Mouse (Mus musculus) kidney, postnatal 0 days (tissue): ENCODE measurements around the gene Atp1a1. TPM values are rescaled to one million over a fixed set of nuclear protein-coding genes. Genes with fewer than 3 reads are reported as not detected.

Source experiments
- ATAC-seq: fragments of 200-750 bp; cut with Nextera tagmentation; replicated peaks from 2 replicates; pipeline ENCODE4 v1.8.0; 2017; ENCODE audit warnings: low read depth, moderate number of reproducible peaks, moderate TSS enrichment, moderate library complexity; ENCODE audit not compliant: low FRiP score
- DNase-seq: peaks from one replicate; pipeline ENCODE4 v3.0.0-alpha.2; 2016; ENCODE audit warnings: low spot score
- H3K27ac ChIP-seq: fragments of 300-500 bp; sonication (generic); 2 replicates; pipeline ENCODE4 v1.5.1; 2014; ENCODE audit warnings: mild to moderate bottlenecking
- H3K27me3 ChIP-seq: fragments of 300-500 bp; sonication (generic); 2 replicates; pipeline ENCODE4 v1.6.1; 2014; ENCODE audit warnings: low read length, mixed read lengths; ENCODE audit not compliant: insufficient read depth
- H3K36me3 ChIP-seq: fragments of 300-500 bp; sonication (generic); 2 replicates; pipeline ENCODE4 v1.6.1; 2014; ENCODE audit warnings: low read length, mixed read lengths; ENCODE audit not compliant: insufficient read depth
- H3K4me1 ChIP-seq: fragments of 300-500 bp; sonication (generic); replicated peaks from 2 replicates; pipeline ENCODE4 v1.6.1; 2014; ENCODE audit warnings: antibody characterized with exemption, low read length, mixed read lengths; ENCODE audit not compliant: insufficient read depth
- H3K4me2 ChIP-seq: fragments of 300-500 bp; sonication (generic); 2 replicates; pipeline ENCODE4 v1.6.1; 2014; ENCODE audit warnings: mild to moderate bottlenecking, low read length, moderate library complexity, mixed read lengths
- H3K4me3 ChIP-seq: fragments of 300-500 bp; sonication (generic); replicated peaks from 2 replicates; pipeline ENCODE4 v1.5.1; 2014; ENCODE audit warnings: low read depth, low read length
- H3K9ac ChIP-seq: fragments of 300-500 bp; sonication (generic); 2 replicates; pipeline ENCODE4 v1.6.1; 2014; ENCODE audit warnings: low read depth, low read length
- H3K9me3 ChIP-seq: fragments of 300-500 bp; sonication (generic); replicated peaks from 2 replicates; pipeline ENCODE4 v1.6.1; 2016; ENCODE audit warnings: low read length, inconsistent platforms, mixed read lengths
- CTCF ChIP-seq: IDR thresholded peaks from 2 replicates; pipeline ENCODE4 v1.5.1; 2016; ENCODE audit warnings: antibody characterized with exemption, low read depth, mild to moderate bottlenecking, moderate library complexity
- whole genome bisulfite sequencing: fragments of 180-500 bp; shearing (Covaris S2); extraction: QIAGEN DNeasy Blood & Tissue Kit; methylation state at CpG from one replicate; pipeline ENCODE4 v1.1.7; 2014; 5-methylcytosine and 5-hydroxymethylcytosine counted together
- polyA plus RNA-seq: library from polyadenylated mRNA; unstranded; fragments of >200 nt; fragmentation: Nextera tagmentation; extraction: Ambion mirVana; gene quantifications from 2 replicates; pipeline ENCODE4 v1.2.1, GENCODE M21; 2015

Atp1a1 gene
- polyA plus RNA-seq, 1 experiment from 2014 or later: 809 TPM

DNA sequence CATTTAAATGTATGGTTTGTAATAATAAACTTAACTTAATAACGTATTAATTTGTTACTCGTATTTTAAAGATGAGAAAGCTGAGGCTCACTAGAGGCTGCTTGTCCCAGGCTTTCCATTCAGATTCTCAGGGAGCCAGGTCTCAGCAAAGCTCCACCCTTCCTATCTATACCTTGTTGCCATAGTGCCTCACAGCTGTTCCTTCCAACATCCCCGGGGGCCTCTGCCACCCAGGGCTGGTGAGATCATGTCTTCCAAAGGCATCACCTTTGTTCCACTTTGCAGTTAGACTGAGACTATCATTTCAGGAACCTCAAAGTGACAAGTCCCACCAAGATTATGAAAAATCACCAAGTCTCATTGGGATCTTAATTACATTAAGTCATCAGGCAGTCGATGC lies 63.9 kb downstream of the Atp1a1 start:
- Histone ChIP-seq H3K4me3 (no peak overlapping the region), H3K9ac (no peak overlapping the region), H3K4me1 (no peaks in the 10 kb centered on the region), H3K9me3 (no peaks in the 10 kb centered on the region), H3K36me3 (no peaks in the 10 kb centered on the region), H3K27me3 (no peaks in the 10 kb centered on the region), H3K4me2 (no peak overlapping the region), H3K27ac (no peak overlapping the region)
- no peak for TF ChIP-seq CTCF
- ATAC-seq (no peak), DNase-seq (no peak)
- WGBS: 85% methylated on average over 4 of the region's 4 CpGs

DNA sequence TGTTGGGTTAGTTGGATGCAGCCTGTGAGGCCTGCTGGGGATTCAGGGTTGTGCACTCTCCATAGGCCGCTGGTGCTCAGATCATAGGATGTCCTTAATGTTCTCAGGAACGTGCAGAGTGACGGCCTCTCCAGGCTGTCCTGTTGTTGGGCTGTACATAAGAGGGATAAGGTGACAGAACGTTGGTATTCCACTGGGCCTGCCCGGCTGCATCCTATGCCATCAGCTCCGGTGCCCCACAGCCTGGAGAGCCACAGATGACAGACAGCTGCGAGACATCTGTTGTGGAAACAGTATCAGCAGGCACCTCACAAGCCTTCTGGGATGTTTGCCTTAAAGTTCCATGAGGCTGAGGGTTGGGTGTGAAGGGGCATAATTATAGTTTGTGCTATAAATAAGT lies 68.2 kb downstream of the Atp1a1 start:
- ATAC-seq: no peak
- Histone ChIP-seq H3K9ac (no peak overlapping the region), H3K4me3 (no peak overlapping the region), H3K4me2 (no peak overlapping the region), H3K27ac (no peak overlapping the region), H3K4me1 (no peaks in the 10 kb centered on the region), H3K27me3 (no peaks in the 10 kb centered on the region), H3K36me3 (no peaks in the 10 kb centered on the region), H3K9me3 (no peaks in the 10 kb centered on the region)
- no peak for DNase-seq
- 82% methylated on average over 7 of the region's 7 CpGs for WGBS
- TF ChIP-seq CTCF: no peak

DNA sequence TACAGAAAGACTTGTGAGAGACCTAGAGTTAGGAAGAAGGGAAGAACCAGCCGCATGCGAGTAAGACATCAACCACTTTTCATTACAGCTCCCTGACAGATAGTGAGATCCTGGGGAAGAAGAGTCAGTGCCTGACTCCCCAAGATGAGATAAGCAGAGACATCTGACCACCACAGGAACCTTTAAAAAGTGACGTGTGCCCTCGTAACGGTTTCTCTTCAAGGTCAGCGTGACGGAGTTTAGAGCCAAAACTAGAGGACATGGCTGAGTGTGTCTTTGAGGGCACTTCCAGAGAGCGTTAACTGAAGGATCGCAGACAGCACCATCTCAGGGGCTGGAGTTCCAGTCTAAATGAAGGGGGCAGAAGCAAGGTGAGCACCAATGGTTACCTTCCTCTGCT lies 70.2 kb downstream of the Atp1a1 start:
- 93% methylated on average over 9 of the region's 9 CpGs for WGBS
- ATAC-seq: no peak
- no peaks in the 10 kb centered on the region for H3K27me3 ChIP-seq

DNA sequence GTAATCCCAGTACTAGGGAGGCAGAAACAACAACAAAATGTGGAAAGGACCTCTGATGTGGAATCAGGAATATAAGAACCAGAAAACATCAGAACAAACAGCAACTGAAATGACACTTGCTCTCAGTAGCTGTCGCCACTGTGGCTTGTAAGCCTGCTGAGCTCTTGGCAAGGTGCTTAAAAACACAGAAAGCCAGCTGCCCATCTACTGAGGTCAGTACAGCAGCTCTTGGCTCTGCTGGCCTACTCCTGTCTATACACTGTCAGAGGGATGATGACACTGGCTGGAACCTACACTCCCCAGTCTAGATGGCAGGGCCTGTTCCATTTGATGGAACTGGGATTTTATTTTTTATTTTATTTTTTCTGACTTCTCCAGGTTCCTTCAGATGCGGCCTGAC lies 71.1 kb downstream of the Atp1a1 start:
- no peak overlapping the region for H3K4me2 ChIP-seq
- no peak overlapping the region for H3K9ac ChIP-seq
- no peak for TF ChIP-seq CTCF
- H3K4me3 ChIP-seq: no peak overlapping the region
- no peak overlapping the region for H3K27ac ChIP-seq
- ATAC-seq (no peak), DNase-seq (no peak)
- H3K36me3 ChIP-seq: no peaks in the 10 kb centered on the region
- no peaks in the 10 kb centered on the region for H3K27me3 ChIP-seq
- WGBS: 77% methylated on average over 2 of the region's 2 CpGs
- 0 out of 2 replicates have a peak, but pooled peaks cover 6% of the 10 kb centered on the region for H3K4me1 ChIP-seq
- H3K9me3 ChIP-seq: no peaks in the 10 kb centered on the region

More for the DNA sequence above, 70.2 kb downstream of the Atp1a1 start:
- TF ChIP-seq CTCF: no peak
- no peak overlapping the region for H3K4me3 ChIP-seq
- no peaks in the 10 kb centered on the region for H3K36me3 ChIP-seq
- no peak for DNase-seq
- H3K4me1 ChIP-seq: 0 out of 2 replicates have a peak, but pooled peaks cover 4% of the 10 kb centered on the region
- no peak overlapping the region for H3K4me2 ChIP-seq
- H3K9ac ChIP-seq: no peak overlapping the region
- H3K27ac ChIP-seq: no peak overlapping the region
- H3K9me3 ChIP-seq: no peaks in the 10 kb centered on the region

DNA sequence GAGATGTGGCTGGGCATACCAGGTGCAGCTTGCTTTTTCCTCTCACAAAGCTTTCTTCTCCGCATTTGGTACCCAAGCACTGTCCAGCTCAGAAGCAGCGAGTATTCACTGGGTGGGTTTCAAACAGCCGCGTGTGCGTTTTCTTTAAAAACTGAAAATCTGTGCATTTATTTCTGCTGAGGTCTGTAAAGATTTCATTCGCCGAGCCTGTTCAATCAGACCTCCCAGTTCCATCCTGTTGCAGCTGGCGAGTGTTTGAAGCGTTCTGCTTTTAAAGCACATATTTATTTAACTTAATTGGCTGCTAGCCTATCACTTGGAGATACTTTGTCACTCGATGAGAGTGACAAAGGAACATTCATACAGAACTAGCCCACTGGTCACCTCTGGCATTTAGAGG lies 73.6 kb downstream of the Atp1a1 start:
- 67% methylated on average over 10 of the region's 10 CpGs for WGBS
- DNase-seq: no peak

DNA sequence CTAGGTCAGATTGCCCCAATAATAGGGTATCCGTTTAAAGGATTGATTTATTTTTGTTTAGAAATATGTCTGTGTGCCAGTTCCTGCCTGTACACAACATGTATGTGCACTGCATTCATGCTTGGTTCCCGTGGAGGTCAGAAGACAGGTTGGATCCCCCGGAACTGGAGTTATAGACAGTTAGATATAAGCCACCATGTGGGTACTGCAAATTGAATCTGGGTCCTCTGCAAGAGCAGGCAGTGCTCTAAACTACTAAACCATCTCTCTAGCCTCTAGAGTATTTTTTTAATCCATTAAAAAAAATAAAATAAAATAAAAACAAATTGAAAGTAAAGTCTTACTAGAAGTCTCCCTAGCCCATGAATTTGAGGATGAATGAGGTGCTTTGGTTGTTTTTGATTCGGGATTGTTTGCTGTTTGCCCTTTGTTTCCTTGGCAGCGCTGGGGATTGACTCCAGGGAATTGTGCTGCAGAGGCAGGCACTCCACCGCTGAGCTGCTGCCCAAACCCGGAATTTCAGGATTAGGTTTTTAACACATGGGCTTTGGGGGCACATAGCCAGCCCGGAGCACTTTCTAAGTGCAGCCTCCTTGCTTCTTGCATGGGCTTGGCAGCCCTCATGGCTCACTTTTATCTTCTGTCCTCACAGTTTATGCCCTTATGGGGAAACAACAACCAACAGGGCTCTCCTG lies 75.4 kb downstream of the Atp1a1 start:
- Histone ChIP-seq H3K9me3 (no peaks in the 10 kb centered on the region), H3K27ac (no peak overlapping the region), H3K27me3 (no peaks in the 10 kb centered on the region), H3K4me1 (0 out of 2 replicates have a peak, but pooled peaks cover 10% of the 10 kb centered on the region), H3K4me3 (no peak overlapping the region), H3K36me3 (no peaks in the 10 kb centered on the region), H3K4me2 (no peak overlapping the region), H3K9ac (no peak overlapping the region)
- TF ChIP-seq CTCF: no peak
- DNase-seq (no peak), ATAC-seq (no peak)
- WGBS: 30% methylated on average over 8 of the region's 8 CpGs

More for the DNA sequence above, 73.6 kb downstream of the Atp1a1 start:
- H3K4me1 ChIP-seq: 0 out of 2 replicates have a peak, but pooled peaks cover 10% of the 10 kb centered on the region
- H3K9ac ChIP-seq: no peak overlapping the region
- no peaks in the 10 kb centered on the region for H3K27me3 ChIP-seq
- no peak overlapping the region for H3K27ac ChIP-seq
- TF ChIP-seq CTCF: no peak
- no peaks in the 10 kb centered on the region for H3K9me3 ChIP-seq
- no peak overlapping the region for H3K4me3 ChIP-seq
- no peaks in the 10 kb centered on the region for H3K36me3 ChIP-seq
- ATAC-seq: no peak
- H3K4me2 ChIP-seq: no peak overlapping the region
